Mouse (Mus musculus): ENCODE measurements around the gene Tas1r1. TPM values are rescaled to one million over a fixed set of nuclear protein-coding genes. Genes with fewer than 3 reads are reported as not detected.

The Tas1r1 gene
- total and polyA plus RNA-seq, 3 experiments = 0.12 to 0.21 TPM; not detected in 1

- peaks cover 7% of the 10 kb centered on the region for H3K79me2 ChIP-seq (ENCODE audit: control insufficient read depth, insufficient read depth, low read length, poor library complexity)
- no peak for DNase-seq (ENCODE audit: low read depth, low spot score)
- no peaks in the 10 kb centered on the region for H3K27me3 ChIP-seq (ENCODE audit: control insufficient read depth in 1 of 2, insufficient read depth in 2 of 2, low read length in 2 of 2)
- TF ChIP-seq NELFE (IDR thresholded peaks at IDR 0.05; ENCODE audit: low read depth, low read length) (no peak), ZMIZ1 (IDR thresholded peaks at IDR 0.05; ENCODE audit: low read depth, low read length) (no peak), MYC (IDR thresholded peaks at IDR 0.05; ENCODE audit: low read depth, low read length) (no peak), BHLHE40 (IDR thresholded peaks at IDR 0.05; ENCODE audit: borderline replicate concordance, low read depth, low read length) (no peak), GATA1 (IDR thresholded peaks at IDR 0.05; ENCODE audit: low read depth, low read length) (no peak), ELF1 (IDR thresholded peaks at IDR 0.05; ENCODE audit: low read depth, low read length) (no peak), ZC3H11A (IDR thresholded peaks at IDR 0.05; ENCODE audit: low read depth, low read length) (no peak), CTCF (IDR thresholded peaks at IDR 0.05 in 2 of 3, conservative IDR thresholded peaks at IDR 0.05 in 1 of 3; ENCODE audit: control insufficient read depth in 1 of 3, insufficient read depth in 1 of 3, low read depth in 2 of 3, low read length in 3 of 3, poor library complexity in 1 of 3, severe bottlenecking in 1 of 3) (no peak), USF1 (IDR thresholded peaks at IDR 0.05; ENCODE audit: low read depth, low read length) (no peak), NRF1 (IDR thresholded peaks at IDR 0.05; ENCODE audit: insufficient read depth, low read depth, low read length, poor library complexity, severe bottlenecking) (no peak), HCFC1 (IDR thresholded peaks at IDR 0.05; ENCODE audit: low read depth, low read length) (no peak), POLR2A (IDR thresholded peaks at IDR 0.05; ENCODE audit: control insufficient read depth in 1 of 2, insufficient read depth in 1 of 2, low read depth in 1 of 2, low read length in 2 of 2, poor library complexity in 1 of 2) (no peak), EP300 (IDR thresholded peaks at IDR 0.05; ENCODE audit: low read depth in 1 of 2, low read length in 2 of 2) (no peak), USF2 (IDR thresholded peaks at IDR 0.05; ENCODE audit: borderline replicate concordance in 1 of 2, insufficient read depth in 1 of 2, low read depth in 1 of 2, low read length in 2 of 2) (no peak), E2F4 (IDR thresholded peaks at IDR 0.05; ENCODE audit: borderline replicate concordance, low read depth, low read length) (no peak), MAZ (IDR thresholded peaks at IDR 0.05; ENCODE audit: low read depth, low read length) (no peak), MXI1 (IDR thresholded peaks at IDR 0.05; ENCODE audit: low read depth, low read length) (no peak), POLR2AphosphoS5 (IDR thresholded peaks at IDR 0.05; ENCODE audit: borderline replicate concordance, low read depth, low read length) (no peak), SIN3A (IDR thresholded peaks at IDR 0.05; ENCODE audit: low read length) (no peak)
- no peak overlapping the region for H3K27ac ChIP-seq (ENCODE audit: control insufficient read depth, low read depth, low read length)
- H3K4me1 ChIP-seq (ENCODE audit: control insufficient read depth in 1 of 2, insufficient read depth in 2 of 2, low read length in 2 of 2) = peaks cover 3 to 19% of the 10 kb centered on the region in 2 experiments; a peak in 3 of 4 replicates
- H3K4me3 ChIP-seq (ENCODE audit: control insufficient read depth in 1 of 2, insufficient read depth in 1 of 2, low read depth in 2 of 2, low read length in 2 of 2) = no peak overlapping the region
- no peak overlapping the region for H3K9ac ChIP-seq (ENCODE audit: control insufficient read depth, low read depth, low read length, poor library complexity, severe bottlenecking)
- H3K36me3 ChIP-seq (ENCODE audit: control insufficient read depth in 1 of 2, insufficient read depth in 2 of 2, low read length in 2 of 2) = peaks cover 0 to 13% of the 10 kb centered on the region in 2 experiments; a peak in 2 of 4 replicates
- no peaks in the 10 kb centered on the region for H3K9me3 ChIP-seq (replicated peaks; ENCODE audit: insufficient read depth, low read length)
These were observed 46.2 kb upstream of the Tas1r1 start for GRCm38 (mm10) chr4:152084616-152085015.

DNA sequence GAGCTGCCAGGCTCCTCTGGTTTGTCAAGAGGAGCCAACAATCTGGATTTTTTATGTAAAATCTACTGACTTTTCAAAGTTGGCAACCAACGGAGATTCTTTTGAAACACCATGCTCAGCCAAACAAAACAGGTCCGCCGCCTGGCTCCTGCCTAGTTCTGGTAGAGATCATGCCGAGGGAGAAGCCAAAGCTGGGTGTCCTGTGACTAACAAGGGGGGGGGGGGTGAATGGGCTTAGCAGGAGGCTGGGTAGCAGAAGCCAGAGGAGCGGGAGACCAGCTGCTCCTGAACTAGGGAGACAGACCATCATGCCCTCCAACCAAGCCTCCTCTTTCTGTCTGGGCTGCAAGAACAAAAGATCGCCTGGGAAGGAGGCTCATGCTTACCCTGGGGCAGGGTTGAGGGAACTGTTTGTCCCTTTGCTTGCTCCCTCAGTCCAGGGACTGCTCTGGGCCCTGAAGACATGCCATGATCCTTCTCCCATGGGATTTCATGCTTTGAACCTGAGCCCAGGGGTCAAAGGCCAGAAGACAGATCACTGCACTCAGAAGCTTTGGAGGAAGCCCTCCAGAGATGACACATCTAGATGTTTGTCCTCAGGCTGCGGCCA lies 45.3 kb upstream of the Tas1r1 start:
- Histone ChIP-seq H3K9me3 (replicated peaks; ENCODE audit: insufficient read depth, low read length) (no peaks in the 10 kb centered on the region), H3K27ac (ENCODE audit: control insufficient read depth, low read depth, low read length) (no peak overlapping the region), H3K4me3 (ENCODE audit: control insufficient read depth in 1 of 2, insufficient read depth in 1 of 2, low read depth in 2 of 2, low read length in 2 of 2) (no peak overlapping the region), H3K27me3 (ENCODE audit: control insufficient read depth in 1 of 2, insufficient read depth in 2 of 2, low read length in 2 of 2) (no peaks in the 10 kb centered on the region), H3K4me1 (ENCODE audit: control insufficient read depth in 1 of 2, insufficient read depth in 2 of 2, low read length in 2 of 2) (peaks cover 2 to 18% of the 10 kb centered on the region in 2 experiments; a peak in 3 of 4 replicates), H3K9ac (ENCODE audit: control insufficient read depth, low read depth, low read length, poor library complexity, severe bottlenecking) (no peak overlapping the region), H3K79me2 (ENCODE audit: control insufficient read depth, insufficient read depth, low read length, poor library complexity) (peaks cover 7% of the 10 kb centered on the region), H3K36me3 (ENCODE audit: control insufficient read depth in 1 of 2, insufficient read depth in 2 of 2, low read length in 2 of 2) (peaks cover 0 to 13% of the 10 kb centered on the region in 2 experiments; a peak in 2 of 4 replicates)
- TF ChIP-seq GABPA (IDR thresholded peaks at IDR 0.05; ENCODE audit: low read depth, low read length) (no peak), POLR2A (IDR thresholded peaks at IDR 0.05; ENCODE audit: control insufficient read depth in 1 of 2, insufficient read depth in 1 of 2, low read depth in 1 of 2, low read length in 2 of 2, poor library complexity in 1 of 2) (no peak), E2F4 (IDR thresholded peaks at IDR 0.05; ENCODE audit: borderline replicate concordance, low read depth, low read length) (no peak), RCOR1 (IDR thresholded peaks at IDR 0.05; ENCODE audit: low read depth, low read length) (no peak), CTCF (IDR thresholded peaks at IDR 0.05 in 2 of 3, conservative IDR thresholded peaks at IDR 0.05 in 1 of 3; ENCODE audit: control insufficient read depth in 1 of 3, insufficient read depth in 1 of 3, low read depth in 2 of 3, low read length in 3 of 3, poor library complexity in 1 of 3, severe bottlenecking in 1 of 3) (no peak), MYB (IDR thresholded peaks at IDR 0.05; ENCODE audit: low read depth, low read length) (no peak), GATA1 (IDR thresholded peaks at IDR 0.05; ENCODE audit: low read depth, low read length) (no peak), RAD21 (IDR thresholded peaks at IDR 0.05; ENCODE audit: low read depth, low read length) (no peak), NELFE (IDR thresholded peaks at IDR 0.05; ENCODE audit: low read depth, low read length) (no peak), JUND (IDR thresholded peaks at IDR 0.05; ENCODE audit: low read depth, low read length) (no peak), USF1 (IDR thresholded peaks at IDR 0.05; ENCODE audit: low read depth, low read length) (no peak), EP300 (IDR thresholded peaks at IDR 0.05; ENCODE audit: low read depth in 1 of 2, low read length in 2 of 2) (no peak)
- no peak for DNase-seq (ENCODE audit: low read depth, low spot score)
